Mouse (Mus musculus) left cerebral cortex, postnatal 4 days (tissue): ENCODE results near the gene Rnaset2a. TPM values are rescaled to one million over a fixed set of nuclear protein-coding genes. Genes with fewer than 3 reads are reported as not detected.
"Not testable (repeated sequence)": the region's sequence is repeated elsewhere in the genome, so short reads cannot be mapped to it uniquely, and the experiment has no call there.

Experiments used
- DNase-seq: peaks from one replicate; pipeline ENCODE4 v3.0.0-alpha.2; 2022
- intact Hi-C: fragments of 180-260 bp; cut with DNase I; formaldehyde crosslinking; loops from one replicate; pipeline ENCODE4 v1.15.1; 2025
- total RNA-seq, 2 experiments: library from RNA; stranded (reverse); gene quantifications; 2 replicates each; pipeline ENCODE4 v1.2.3; 2021

Rnaset2a gene
- total RNA-seq = 1 to 10 TPM; 4.7 to 5.2 TPM

GRCm38 (mm10) chr17:8147439-8148316 is at the start of gene Rnaset2a, which contains the start of gene Gm49673:
Rnaset2a (minus strand) TSS chr17:8148097.
Gm49673 (minus strand) TSS chr17:8147788.
- intact Hi-C loops = not testable (repeated sequence)
- peak; percentile 17 for DNase-seq

- no peak for DNase-seq
- intact Hi-C loops = loop anchor here (10.0 kb wide), 1 partner anchor 87 kb away; the partner anchor contains the start of gene Mpc1
Observed at GRCm38 (mm10) chr17:8197652-8198051, 49.8 kb upstream of the Rnaset2a start.

- intact Hi-C loops = loop anchor here (10.0 kb wide), 1 partner anchor 89 kb away; the partner anchor contains the start of gene Mpc1
- no peak for DNase-seq
Observed at GRCm38 (mm10) chr17:8195685-8196376, 47.9 kb upstream of the Rnaset2a start.

GRCm38 (mm10) chr17:8193678-8194077 is 45.8 kb upstream of the Rnaset2a start:
- intact Hi-C loops = loop anchor here (10.0 kb wide), 1 partner anchor 91 kb away; the partner anchor contains the start of gene Mpc1
- no peak for DNase-seq

GRCm38 (mm10) chr17:8184217-8184616 is 36.3 kb upstream of the Rnaset2a start:
- intact Hi-C loops = no loop called here
- DNase-seq = no peak

- intact Hi-C loops = no loop called here
Observed at GRCm38 (mm10) chr17:8183815-8184214, 35.9 kb upstream of the Rnaset2a start.

GRCm38 (mm10) chr17:8177090-8177489 is 29.2 kb upstream of the Rnaset2a start:
- intact Hi-C loops = no loop called here
- peak; percentile 26 for DNase-seq

More at GRCm38 (mm10) chr17:8183815-8184214, 35.9 kb upstream of the Rnaset2a start:
- DNase-seq = no peak

- no peak for DNase-seq
- intact Hi-C loops = no loop called here
Observed at GRCm38 (mm10) chr17:8171081-8171480, 23.2 kb upstream of the Rnaset2a start.

- DNase-seq = no peak
- intact Hi-C loops = no loop called here
Observed at GRCm38 (mm10) chr17:8170331-8170730, 22.4 kb upstream of the Rnaset2a start.

- intact Hi-C loops = not testable (repeated sequence)
- peak; percentile 31 for DNase-seq
Observed at GRCm38 (mm10) chr17:8167436-8167835, 19.5 kb upstream of the Rnaset2a start.

- intact Hi-C loops, DNase-seq: not testable (repeated sequence)
Observed at GRCm38 (mm10) chr17:8166454-8166853, 18.6 kb upstream of the Rnaset2a start.

GRCm38 (mm10) chr17:8165977-8166376 is 18.1 kb upstream of the Rnaset2a start:
- DNase-seq, intact Hi-C loops: not testable (repeated sequence)

- intact Hi-C loops = not testable (repeated sequence)
- peak; percentile 10 for DNase-seq
Observed at GRCm38 (mm10) chr17:8165608-8165945, 17.7 kb upstream of the Rnaset2a start.

- intact Hi-C loops, DNase-seq: not testable (repeated sequence)
Observed at GRCm38 (mm10) chr17:8164701-8165607, 17.1 kb upstream of the Rnaset2a start, which contains the start of gene Fgfr1op. Fgfr1op (plus strand) TSS chr17:8165501.

- DNase-seq = peak; percentile 45
Observed at GRCm38 (mm10) chr17:8160969-8161368, 13.1 kb upstream of the Rnaset2a start.

GRCm38 (mm10) chr17:8158627-8159026 is 10.7 kb upstream of the Rnaset2a start:
- intact Hi-C loops, DNase-seq: not testable (repeated sequence)

More at GRCm38 (mm10) chr17:8160969-8161368, 13.1 kb upstream of the Rnaset2a start:
- intact Hi-C loops = not testable (repeated sequence)

- DNase-seq, intact Hi-C loops: not testable (repeated sequence)
Observed at GRCm38 (mm10) chr17:8155982-8156381, 8.1 kb upstream of the Rnaset2a start.

- DNase-seq, intact Hi-C loops: not testable (repeated sequence)
Observed at GRCm38 (mm10) chr17:8155010-8155409, 7.1 kb upstream of the Rnaset2a start.

- intact Hi-C loops, DNase-seq: not testable (repeated sequence)
Observed at GRCm38 (mm10) chr17:8146931-8147330, 966 bp downstream of the Rnaset2a start.
